Mouse (Mus musculus) left cerebral cortex, adult 18-20 months (tissue): ENCODE results near the gene Togaram1. TPM values are rescaled to one million over a fixed set of nuclear protein-coding genes. Genes with fewer than 3 reads are reported as not detected.

Source experiments
- DNase-seq, 2 experiments: peaks; one replicate each; pipeline ENCODE4 v3.0.0; 2021 to 2022; ENCODE audit warnings: low spot score in 2 of 2, mixed read lengths in 1 of 2
- long read RNA-seq, 2 experiments: library from polyadenylated mRNA; stranded (forward); transcript quantifications; one replicate each; pipeline ENCODE4 v2.0.0; 2021
- total RNA-seq, 2 experiments: library from RNA; stranded (reverse); gene quantifications; 2 replicates each; pipeline ENCODE4 v1.2.3; 2021

The Togaram1 gene
- total RNA-seq: 10 to 100 TPM; 54.3 to 57.4 TPM
- long read RNA-seq, experiment 1, full-length matches to known transcripts: 13 of 16 reads
- long read RNA-seq, experiment 1, partial matches to known transcripts: 3 of 16 reads
- long read RNA-seq, experiment 1, other reads (novel, unspliced or antisense): 0 of 16 reads
- long read RNA-seq, experiment 2, full-length matches to known transcripts: 6 of 9 reads
- long read RNA-seq, experiment 2, partial matches to known transcripts: 2 of 9 reads
- long read RNA-seq, experiment 2, other reads (novel, unspliced or antisense): 1 of 9 reads

DNA sequence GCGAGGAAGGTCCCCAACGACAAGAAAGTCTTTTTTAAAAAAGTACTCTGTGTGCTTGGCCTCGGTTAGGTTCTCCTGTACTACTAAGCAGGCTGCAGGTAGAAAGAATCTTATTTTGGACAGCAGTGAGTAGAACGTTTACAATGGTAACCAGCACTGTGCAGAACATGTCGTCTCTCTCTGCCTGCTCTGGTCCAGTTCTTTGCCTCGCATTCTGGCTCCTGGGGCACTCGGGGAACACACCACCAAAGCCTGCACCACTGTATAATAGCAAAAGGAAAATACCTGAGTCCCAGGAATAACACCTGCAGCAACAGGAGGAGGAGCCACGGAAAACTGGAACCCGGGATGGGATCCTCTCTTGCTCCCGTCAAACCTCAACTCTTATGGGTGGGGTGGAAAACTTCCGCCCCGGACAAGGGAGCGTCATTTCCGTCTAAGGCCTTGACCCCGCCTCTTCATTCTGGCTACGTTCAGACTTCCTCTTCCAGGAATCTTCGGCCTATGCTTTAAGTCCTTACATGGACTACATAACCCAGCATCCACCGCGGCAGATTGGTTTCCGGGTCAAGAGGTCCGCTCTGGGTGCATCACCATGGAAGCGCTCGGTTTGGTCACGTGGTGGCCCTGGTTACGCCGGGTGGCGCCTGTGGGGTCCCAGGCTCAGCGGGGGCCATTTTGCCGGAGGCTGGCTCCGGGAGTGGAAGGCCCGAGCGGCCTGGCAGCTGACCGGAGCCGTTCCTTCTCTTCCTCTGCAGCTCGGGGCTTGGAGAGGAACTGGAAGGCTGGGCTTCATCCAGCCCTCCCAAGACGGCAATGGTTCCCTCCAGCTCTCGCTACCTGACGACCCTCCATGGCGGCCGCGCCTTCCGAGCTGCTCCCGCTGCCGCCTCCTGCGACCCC is at the start of gene Togaram1, which contains the start of gene Klhl28:
TSS of gene Togaram1 (plus strand) at position 681 of the 903 bp plus-strand sequence.
TSS of gene Klhl28 (minus strand) at position 411 of the 903 bp plus-strand sequence.
- peak; percentile 99 for DNase-seq

DNA sequence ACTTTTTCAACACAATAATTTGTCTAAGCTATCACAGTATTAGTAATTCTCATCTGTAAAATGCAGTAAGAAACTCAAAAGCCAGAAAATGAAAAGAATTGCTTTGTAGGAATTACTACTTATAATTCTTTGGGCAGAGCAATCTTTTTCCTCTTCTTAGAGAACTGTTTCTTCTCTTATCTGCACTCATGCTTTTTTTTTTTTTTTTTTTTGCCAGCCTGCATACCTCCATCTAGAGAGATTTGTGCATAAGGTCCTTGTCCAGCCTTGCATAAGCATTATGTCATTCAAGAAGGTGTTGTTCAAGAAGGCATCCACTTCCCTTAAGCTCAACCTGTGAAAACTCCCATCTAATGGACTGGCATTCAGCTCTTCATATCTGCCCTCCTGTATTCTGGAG is 48.9 kb upstream of the Togaram1 start:
- no peak for DNase-seq

DNA sequence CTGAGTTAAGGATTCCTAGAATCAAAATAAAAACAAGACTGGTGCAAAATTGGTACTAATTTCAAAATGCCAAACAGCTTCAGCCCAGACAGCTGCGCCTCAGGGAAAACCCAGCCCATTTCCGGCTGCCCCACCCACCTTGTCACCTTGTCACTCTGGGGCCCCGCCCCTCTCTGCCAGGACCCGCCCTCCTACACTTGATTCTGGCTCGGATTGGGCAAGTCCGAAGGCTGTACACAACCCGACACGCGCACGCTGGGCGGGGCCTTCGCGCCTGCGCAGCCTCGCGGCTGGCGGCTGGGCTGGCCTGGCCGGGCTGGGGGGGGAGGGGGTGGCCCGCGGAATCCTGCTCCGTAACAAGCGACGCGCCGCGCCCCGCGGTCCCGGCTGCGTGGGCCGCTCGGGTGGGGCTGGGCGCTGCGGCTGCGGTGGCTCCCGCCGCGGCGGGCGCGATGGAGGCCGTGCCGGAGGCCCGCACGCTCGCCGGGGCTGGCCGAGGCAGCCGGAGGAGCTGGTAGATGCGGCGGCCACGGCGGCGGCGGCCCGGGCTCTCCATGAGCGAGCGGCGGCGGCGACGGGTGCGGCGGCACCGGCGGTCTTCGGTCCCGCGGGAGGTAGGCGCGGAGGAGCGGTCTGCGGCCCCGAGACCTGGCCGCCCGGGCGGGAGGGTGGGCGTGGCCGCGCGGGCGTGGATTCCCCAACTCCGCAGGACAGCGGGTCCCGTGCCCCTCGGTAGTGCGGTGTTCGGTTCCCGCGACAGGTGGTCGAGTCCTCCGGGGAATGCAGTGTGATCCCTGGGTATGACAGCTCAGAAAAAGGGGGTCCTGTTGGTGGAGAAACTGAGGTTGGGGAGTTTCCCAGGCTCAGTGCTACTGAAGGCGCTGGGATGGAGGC is 47.8 kb upstream of the Togaram1 start, which contains the start of gene Gm527:
TSS of gene Gm527 (plus strand) at position 329 of the 894 bp plus-strand sequence.
- peak; percentile 90 to 94 for DNase-seq

DNA sequence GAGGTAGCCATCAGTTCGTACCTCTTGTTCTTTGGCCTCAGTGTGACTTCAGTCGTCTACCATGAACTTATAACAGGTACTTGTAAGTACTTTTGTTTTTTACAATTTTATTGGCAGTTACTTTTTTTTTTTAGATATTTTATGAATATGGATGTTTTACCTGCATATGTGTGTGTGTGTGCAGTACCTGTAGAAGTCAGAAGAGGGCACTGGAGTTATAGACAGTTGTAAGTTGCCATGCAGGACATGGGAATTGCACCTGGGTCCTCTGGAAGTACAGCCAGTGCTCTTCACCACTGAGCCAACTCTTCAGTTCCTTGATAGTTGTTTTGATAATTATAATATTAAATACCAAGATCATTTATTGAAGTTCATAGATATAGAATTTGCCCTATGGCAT is 28.1 kb upstream of the Togaram1 start:
- DNase-seq: no peak

DNA sequence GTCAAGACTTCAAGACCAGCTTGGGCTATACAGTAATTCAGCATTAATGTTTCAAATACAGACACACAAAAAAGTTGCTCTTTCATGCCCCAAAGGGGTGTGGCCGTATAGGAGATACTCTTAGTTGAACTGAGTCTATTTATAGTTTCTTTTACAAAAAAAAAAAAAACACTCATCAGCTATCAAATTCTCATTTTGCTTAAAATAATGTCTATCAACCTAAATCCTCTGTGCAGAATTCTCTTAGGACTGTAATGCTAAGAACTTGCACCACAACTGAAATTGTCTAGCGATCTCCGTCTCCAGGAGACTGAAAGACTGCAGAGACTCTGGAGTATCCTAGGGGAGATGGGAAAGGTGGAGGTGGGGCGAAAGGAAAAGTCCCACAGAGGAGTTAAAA is 1.0 kb upstream of the Togaram1 start:
- no peak for DNase-seq

DNA sequence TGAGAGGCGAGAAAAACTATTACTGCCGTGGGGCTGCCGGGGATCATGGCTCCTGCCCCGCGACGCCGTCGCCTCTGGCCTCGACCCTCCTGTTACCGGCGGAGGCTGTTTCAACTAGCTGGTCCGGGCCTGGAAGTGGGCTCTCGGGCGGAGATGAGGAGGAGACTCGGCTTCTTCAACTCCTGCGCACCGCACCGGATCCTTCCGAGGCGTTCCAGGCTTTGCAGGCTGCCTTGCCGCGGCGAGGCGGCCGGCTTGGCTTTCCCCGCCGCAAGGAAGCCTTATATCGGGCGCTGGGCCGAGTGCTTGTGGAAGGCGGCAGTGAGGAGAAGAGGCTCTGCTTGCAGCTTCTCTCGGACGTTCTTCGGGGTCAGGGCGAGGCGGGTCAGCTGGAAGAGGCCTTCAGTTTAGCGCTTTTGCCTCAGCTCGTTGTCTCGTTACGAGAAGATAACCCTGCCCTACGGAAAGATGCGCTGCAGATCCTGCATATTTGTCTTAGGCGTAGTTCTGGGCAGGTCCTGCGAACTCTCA is 562 bp downstream of the Togaram1 start:
- DNase-seq: peak; percentile 36 to 40

DNA sequence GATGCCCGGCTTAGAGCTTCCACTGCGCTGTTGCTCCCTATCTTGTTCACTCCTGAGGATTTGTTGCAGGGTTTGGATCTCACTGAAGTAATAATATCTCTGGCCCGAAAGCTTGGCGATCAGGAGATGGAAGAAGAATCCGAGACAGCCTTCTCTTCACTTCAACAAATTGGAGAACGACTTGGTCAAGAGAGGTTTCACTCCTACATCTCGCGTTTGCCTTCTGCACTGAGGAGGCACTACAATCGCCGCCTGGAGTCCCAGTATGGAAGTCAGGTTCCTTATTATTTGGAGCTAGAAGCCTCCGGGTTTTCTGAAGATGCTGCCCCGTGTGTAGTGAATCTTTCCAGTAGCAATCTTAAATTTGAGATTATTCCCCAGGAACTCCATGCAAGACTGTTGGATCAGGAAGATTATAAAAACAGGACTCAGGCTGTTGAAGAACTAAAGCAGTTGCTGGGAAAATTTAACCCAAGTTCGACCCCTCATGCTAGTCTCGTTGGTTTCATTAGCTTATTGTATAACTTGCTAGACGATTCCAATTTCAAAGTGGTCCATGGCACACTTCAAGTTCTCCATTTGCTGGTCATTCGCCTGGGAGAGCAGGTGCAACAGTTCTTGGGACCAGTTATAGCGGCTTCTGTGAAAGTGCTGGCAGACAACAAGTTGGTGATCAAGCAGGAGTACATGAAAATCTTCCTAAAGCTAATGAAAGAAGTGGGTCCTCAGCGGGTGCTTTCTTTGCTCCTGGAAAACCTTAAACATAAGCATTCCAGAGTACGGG is 1.2 kb downstream of the Togaram1 start:
- DNase-seq: no peak

DNA sequence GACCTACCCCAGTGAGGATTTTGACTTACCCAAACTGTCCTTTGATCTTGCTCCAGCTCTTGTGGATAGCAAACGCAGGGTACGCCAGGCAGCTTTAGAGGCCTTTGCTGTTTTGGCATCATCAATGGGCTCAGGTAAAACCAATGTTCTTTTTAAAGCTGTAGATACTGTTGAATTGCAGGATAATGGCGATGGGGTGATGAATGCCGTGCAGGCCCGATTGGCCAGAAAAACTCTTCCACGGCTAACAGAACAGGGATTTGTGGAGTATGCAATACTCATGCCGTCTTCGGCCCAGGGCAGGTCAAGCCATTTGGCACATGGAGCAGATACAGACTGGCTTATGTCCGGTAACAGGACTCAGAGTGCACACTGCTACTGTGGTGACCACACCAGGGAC is 1.9 kb downstream of the Togaram1 start:
- no peak for DNase-seq

DNA sequence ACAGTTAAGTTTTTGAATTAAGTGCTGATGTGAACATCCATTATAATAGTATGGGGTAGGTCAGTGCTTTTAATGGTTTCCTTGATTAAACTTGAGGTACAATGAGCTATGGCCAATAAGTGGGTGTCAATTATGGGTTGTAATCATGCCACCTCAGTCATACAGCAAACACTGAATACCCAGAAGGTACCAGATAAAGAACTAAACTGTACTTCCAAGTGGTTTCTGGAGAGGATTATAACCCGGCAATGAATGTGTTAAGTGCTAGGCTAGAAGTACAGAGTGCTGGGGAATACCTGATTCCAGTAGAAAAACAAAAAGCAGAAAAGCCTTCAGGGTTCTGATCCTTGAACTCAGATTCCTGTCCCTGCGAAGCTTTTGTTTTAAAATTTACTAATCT is 2.5 kb downstream of the Togaram1 start:
- DNase-seq: no peak

DNA sequence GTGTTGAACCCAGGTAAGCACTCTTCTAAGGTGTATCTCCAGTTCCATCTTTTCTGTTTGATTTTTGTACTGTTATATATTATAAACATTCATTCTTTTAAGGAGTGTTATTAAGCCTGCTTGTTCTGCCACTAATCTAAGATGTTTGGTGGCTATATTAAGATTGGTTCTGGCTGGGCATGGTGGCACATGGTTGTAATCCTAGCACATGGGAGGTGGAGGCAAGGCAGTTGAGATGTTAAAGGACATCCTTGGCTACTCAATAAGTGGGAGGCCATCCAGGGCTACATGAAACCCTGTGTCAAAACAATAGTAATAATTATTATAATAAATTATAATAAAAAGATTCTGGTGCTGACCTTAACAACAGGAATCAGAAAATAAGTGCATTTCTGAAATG is 5.8 kb downstream of the Togaram1 start:
- DNase-seq: no peak

DNA sequence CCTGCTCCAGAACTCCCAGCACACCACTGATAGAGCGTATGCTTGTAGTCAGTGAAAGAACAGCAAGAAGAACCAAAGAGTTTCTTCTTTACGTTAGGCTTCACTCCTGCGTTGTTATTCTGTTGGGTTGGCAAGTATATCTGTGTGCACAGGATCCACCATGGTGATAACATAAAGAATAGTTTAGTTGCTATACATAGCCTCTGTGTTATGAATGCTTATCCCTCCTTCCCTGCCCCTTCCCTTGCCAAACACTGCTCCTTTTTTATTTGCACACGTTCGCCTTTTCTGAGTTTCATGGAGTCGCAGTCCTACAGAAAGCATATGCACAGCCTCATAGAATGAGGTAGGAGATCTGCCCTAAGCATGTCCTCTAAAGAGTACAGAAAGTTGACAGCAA is 6.5 kb downstream of the Togaram1 start:
- DNase-seq: no peak

DNA sequence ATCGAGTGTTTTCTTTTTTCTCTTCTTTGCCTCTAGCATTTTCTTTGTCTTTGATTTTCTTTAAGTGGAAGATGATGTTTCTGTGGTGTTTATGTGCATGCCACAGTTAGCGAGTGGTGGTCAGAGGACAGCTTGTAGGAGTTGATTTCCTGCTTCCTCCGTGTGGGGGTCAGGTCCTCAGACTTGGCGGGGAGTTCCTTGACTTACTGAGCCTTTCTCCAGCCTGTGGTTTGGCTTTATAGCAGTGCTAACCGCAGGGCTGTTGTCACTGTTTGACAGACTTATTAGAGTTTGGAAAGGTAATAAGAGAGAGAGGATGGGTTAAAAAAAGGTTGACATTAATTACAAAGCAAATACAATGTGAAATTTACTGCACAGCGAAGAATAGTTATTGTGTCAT is 10.0 kb downstream of the Togaram1 start:
- DNase-seq: no peak

DNA sequence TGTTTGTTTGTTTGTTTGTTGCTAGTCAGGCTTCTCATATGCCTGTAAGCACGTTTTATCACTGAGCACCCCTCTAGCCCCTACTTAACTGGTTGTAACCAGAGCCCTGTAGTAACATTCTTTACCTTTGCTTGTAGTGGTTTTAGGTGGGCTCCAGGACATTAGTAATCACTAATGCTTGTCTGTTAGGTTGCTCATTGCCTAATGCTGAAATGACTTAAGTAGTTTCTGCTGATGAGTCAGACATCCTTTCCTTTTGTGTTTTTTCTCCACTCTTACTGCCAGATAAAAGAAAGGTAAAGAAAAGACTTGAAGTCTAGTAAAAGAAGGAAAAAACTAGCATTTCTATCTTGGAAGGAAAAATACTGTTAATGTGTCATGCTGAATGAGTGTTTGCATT is 10.6 kb downstream of the Togaram1 start:
- DNase-seq: no peak

DNA sequence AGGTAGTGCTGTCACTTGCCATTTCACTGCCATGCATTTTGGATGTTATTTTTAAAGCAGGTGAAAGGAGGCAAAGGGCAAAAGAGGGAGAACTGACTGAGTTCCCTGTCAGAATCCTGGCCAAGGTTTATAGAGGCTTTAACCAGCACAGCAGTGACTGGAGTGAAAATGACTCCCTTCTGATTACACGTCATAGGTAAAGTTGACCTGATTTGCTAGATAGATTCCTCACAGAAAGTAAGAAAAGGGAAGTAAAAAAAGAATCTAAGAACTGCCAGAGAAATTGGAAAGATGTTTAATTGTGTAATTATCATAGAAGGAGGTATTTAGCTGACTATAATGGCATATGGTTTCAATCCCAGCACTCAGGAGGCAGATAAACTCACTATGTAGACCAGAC is 11.9 kb downstream of the Togaram1 start:
- no peak for DNase-seq

DNA sequence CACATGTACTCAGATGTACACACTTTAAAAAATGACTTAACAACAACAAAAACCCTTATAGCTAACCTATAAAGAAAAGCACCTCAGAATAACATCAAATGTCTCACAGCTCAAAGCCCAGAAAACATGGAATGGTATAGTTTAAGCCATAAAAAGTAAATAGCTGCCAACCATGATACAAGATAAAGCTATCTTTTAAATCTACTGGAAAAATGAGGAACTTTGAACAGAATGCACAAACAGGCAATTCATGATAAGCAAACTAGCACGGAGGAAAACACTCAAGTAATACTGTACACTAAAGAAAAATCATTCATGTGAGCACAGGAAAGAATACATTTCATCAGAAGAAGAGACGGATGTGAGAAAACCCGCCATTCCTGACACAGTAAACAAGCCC is 42.1 kb downstream of the Togaram1 start:
- DNase-seq: no peak

DNA sequence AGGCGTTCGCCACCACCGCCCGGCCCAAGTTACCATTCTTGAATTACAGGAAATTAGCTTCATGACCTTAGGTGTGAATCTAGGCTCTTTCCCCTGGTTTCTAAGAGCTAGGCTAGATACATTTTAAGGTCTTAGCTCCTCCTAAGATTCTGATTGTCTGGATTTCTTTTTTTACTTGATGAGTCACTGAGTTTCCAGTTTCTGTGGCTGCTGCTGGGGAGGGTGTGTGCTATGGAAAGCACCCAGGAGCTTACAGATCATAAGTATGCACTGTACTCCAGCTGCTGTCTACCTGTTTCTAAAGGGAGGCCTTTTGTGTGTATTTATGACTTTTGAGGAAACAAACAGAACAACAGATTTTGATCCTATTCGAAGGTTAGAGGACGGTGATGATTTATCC is 57.2 kb downstream of the Togaram1 start:
- DNase-seq: peak in 1 of 2 experiments; percentile 14

DNA sequence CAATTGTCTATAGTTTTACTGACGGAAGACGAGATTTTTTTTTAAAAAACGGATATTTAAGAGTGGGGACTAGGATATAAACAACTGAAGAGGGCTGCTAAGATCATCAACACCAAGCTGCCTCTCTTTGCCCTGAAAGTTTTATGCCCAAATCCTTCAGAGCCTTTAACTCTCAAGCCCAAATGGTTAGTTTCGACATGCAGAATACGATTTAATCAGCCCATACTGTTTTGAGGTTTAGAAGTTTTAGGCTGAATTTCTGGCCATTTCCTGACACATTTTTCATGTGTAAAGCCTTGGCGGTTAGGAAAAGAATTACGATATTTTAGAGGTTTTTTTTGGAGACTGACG is 70.2 kb downstream of the Togaram1 start:
- no peak for DNase-seq

DNA sequence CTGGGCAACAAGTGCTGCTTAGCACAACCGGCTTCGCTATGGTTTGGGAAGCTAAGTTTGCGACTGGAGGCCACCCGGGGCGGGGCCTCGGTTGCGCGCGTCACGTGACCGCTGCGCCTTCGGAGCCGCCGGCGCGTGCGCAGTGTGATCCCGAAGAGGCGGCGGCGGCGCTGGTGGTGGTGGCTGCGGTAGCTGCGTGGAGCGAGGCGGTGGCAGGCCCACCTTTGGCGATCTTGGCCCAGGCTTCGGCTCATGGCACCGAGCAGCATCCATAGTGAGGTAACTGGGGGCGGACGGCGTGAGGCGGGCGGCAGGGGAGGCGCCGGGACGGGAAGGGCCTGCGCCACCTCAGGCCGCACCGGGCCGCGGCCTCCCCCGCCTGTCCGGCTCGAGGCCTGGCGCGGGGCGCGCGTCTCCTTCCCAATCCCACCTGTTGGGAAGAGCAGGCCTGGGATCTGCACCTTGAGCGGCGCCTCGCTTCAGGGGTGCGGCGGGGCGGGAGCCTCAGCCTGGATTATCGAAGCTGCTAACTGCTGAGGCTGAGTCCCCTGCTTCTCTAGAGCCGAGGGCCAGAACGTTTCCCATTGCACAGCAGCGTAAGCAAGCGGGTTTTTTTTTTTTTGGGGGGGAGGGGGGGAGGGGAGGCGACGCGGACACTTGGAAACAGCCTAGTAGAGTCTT is 70.7 kb downstream of the Togaram1 start, which contains the start of gene Prpf39:
TSS of gene Prpf39 (plus strand) at position 144 of the 681 bp plus-strand sequence.
- peak; percentile 89 to 93 for DNase-seq

DNA sequence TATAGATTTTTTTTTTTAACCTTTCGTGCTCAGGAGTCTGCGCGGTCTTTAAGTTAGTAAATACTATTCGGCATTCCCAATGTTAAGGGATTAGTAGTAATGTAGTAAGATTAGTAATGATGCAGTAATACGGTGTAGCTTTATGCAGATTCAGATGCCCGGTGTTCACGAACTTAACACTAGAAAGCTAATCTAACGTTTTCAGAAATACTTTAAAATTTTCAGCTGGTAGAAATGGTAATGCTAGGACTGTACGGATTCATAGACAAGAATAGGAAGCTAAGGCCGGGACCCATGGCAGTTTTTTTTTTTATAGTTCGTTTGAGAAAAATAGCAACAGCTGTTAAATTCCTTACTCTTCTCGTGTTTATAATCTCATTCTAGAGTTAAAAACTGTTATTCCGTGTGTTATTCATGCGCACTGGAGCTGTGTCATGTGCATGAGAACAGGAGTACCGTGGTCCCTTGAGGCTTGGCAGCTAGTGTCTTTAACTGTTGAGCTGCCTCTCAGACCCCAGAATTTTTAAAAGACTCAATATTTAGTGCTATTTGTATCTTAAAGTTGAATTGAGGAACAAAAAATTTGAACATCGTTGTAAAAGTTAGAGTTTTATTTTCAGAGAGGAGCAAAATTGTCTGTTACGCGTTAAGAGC is 71.4 kb downstream of the Togaram1 start:
- no peak for DNase-seq
